Mouse (Mus musculus) midbrain, embryonic 10.5 days (tissue): ENCODE data around the gene Rbm20. TPM values are rescaled to one million over a fixed set of nuclear protein-coding genes. Genes with fewer than 3 reads are reported as not detected.

ENCODE experiments used
- DNase-seq: peaks from one replicate; pipeline ENCODE4 v3.0.0-alpha.2; 2017; ENCODE audit warnings: low spot score
- H3K27ac ChIP-seq: fragments of 300-500 bp; sonication (generic); replicated peaks from 2 replicates; pipeline ENCODE4 v1.5.1; 2016; ENCODE audit warnings: mild to moderate bottlenecking
- H3K27me3 ChIP-seq: fragments of 300-500 bp; sonication (generic); 2 replicates; pipeline ENCODE4 v1.6.1; 2016; ENCODE audit warnings: low read depth, mild to moderate bottlenecking; ENCODE audit not compliant: poor library complexity, severe bottlenecking
- H3K36me3 ChIP-seq: fragments of 300-500 bp; sonication (generic); 2 replicates; pipeline ENCODE4 v1.6.1; 2016; ENCODE audit warnings: mild to moderate bottlenecking, moderate library complexity
- H3K4me1 ChIP-seq: fragments of 300-500 bp; sonication (generic); 2 replicates; pipeline ENCODE4 v1.6.1; 2016
- H3K4me3 ChIP-seq: fragments of 300-500 bp; sonication (generic); 2 replicates; pipeline ENCODE4 v1.5.1; 2016; ENCODE audit warnings: mild to moderate bottlenecking, moderate library complexity
- H3K9me3 ChIP-seq: fragments of 300-500 bp; sonication (generic); replicated peaks from 2 replicates; pipeline ENCODE4 v1.6.1; 2016; ENCODE audit warnings: mild to moderate bottlenecking
- WGBS: fragments of 180-500 bp; shearing (Covaris S2); methylation state at CpG from one replicate; pipeline ENCODE4 v1.1.7; 2016; 5-methylcytosine and 5-hydroxymethylcytosine counted together
- polyA plus RNA-seq: library from polyadenylated mRNA; unstranded; fragments of >200 nt; fragmentation: Nextera tagmentation; extraction: Ambion mirVana; gene quantifications from 2 replicates; pipeline ENCODE4 v1.2.1, GENCODE M21; 2016

Gene Rbm20
- polyA plus RNA-seq, 1 experiment from 2014 or later = 0.75 TPM

- 77% methylated on average over 3 of the region's 3 CpGs for WGBS
- Histone ChIP-seq H3K4me1 (0 out of 2 replicates have a peak, but pooled peaks cover 4% of the 10 kb centered on the region), H3K9me3 (no peaks in the 10 kb centered on the region), H3K4me3 (no peak overlapping the region), H3K27ac (no peak overlapping the region), H3K27me3 (no peaks in the 10 kb centered on the region; the same call in 1 of the 2 replicates), H3K36me3 (no peaks in the 10 kb centered on the region)
- no peak for DNase-seq
Observed at GRCm38 (mm10) chr19:53893711-53894171, 216.6 kb downstream of the Rbm20 start.

GRCm38 (mm10) chr19:53894538-53895121 is 217.5 kb downstream of the Rbm20 start:
- 0 out of 2 replicates have a peak, but pooled peaks cover 4% of the 10 kb centered on the region for H3K4me1 ChIP-seq
- DNase-seq = no peak
- no peaks in the 10 kb centered on the region; the same call in 1 of the 2 replicates for H3K27me3 ChIP-seq
- 83% methylated on average over 12 of the region's 12 CpGs for WGBS
- H3K4me3 ChIP-seq = no peak overlapping the region
- no peaks in the 10 kb centered on the region for H3K36me3 ChIP-seq
- H3K9me3 ChIP-seq = no peaks in the 10 kb centered on the region
- no peak overlapping the region for H3K27ac ChIP-seq

GRCm38 (mm10) chr19:53898046-53898445 is 220.9 kb downstream of the Rbm20 start:
- Histone ChIP-seq H3K4me1 (peaks cover 10% of the 10 kb centered on the region), H3K9me3 (no peaks in the 10 kb centered on the region), H3K27me3 (no peaks in the 10 kb centered on the region), H3K4me3 (no peak overlapping the region), H3K27ac (no peak overlapping the region), H3K36me3 (no peaks in the 10 kb centered on the region)
- no peak for DNase-seq
- WGBS = 85% methylated on average over 5 of the region's 5 CpGs

- WGBS = 76% methylated on average over 4 of the region's 4 CpGs
- Histone ChIP-seq H3K4me3 (no peak overlapping the region), H3K27ac (no peak overlapping the region), H3K4me1 (peaks cover 10% of the 10 kb centered on the region), H3K9me3 (no peaks in the 10 kb centered on the region), H3K27me3 (no peaks in the 10 kb centered on the region), H3K36me3 (no peaks in the 10 kb centered on the region)
- DNase-seq = no peak
Observed at GRCm38 (mm10) chr19:53898498-53898897, 221.4 kb downstream of the Rbm20 start.

GRCm38 (mm10) chr19:53898970-53899900 is 222.1 kb downstream of the Rbm20 start:
- peaks cover 16% of the 10 kb centered on the region for H3K4me1 ChIP-seq
- H3K4me3 ChIP-seq = no peak overlapping the region
- DNase-seq = no peak
- no peak overlapping the region for H3K27ac ChIP-seq
- no peaks in the 10 kb centered on the region for H3K27me3 ChIP-seq
- H3K36me3 ChIP-seq = no peaks in the 10 kb centered on the region
- WGBS = 85% methylated on average over 25 of the region's 25 CpGs
- H3K9me3 ChIP-seq = no peaks in the 10 kb centered on the region

GRCm38 (mm10) chr19:53899941-53900610 is 223.0 kb downstream of the Rbm20 start:
- Histone ChIP-seq H3K36me3 (no peaks in the 10 kb centered on the region), H3K27ac (no peak overlapping the region), H3K9me3 (no peaks in the 10 kb centered on the region), H3K27me3 (no peaks in the 10 kb centered on the region), H3K4me1 (peaks cover 22% of the 10 kb centered on the region), H3K4me3 (no peak overlapping the region)
- 87% methylated on average over 14 of the region's 14 CpGs for WGBS
- no peak for DNase-seq

GRCm38 (mm10) chr19:53901931-53902738 is 225.0 kb downstream of the Rbm20 start:
- WGBS = 64% methylated on average over 15 of the region's 15 CpGs
- Histone ChIP-seq H3K9me3 (no peaks in the 10 kb centered on the region), H3K27me3 (no peaks in the 10 kb centered on the region), H3K36me3 (no peaks in the 10 kb centered on the region), H3K4me3 (peak overlapping the region; percentile 95), H3K4me1 (peaks cover 22% of the 10 kb centered on the region), H3K27ac (peak overlapping the region; percentile 92)
- no peak for DNase-seq

- H3K4me3 ChIP-seq = peak overlapping the region; percentile 95
- H3K9me3 ChIP-seq = no peaks in the 10 kb centered on the region
- no peaks in the 10 kb centered on the region for H3K36me3 ChIP-seq
- H3K27ac ChIP-seq = peak overlapping the region; percentile 92
- peak; percentile 99 for DNase-seq
- WGBS = under 1% methylated on average over 61 of the region's 61 CpGs
- H3K27me3 ChIP-seq = no peaks in the 10 kb centered on the region
- H3K4me1 ChIP-seq = peaks cover 22% of the 10 kb centered on the region
Observed at GRCm38 (mm10) chr19:53902739-53903487, 225.8 kb downstream of the Rbm20 start.

GRCm38 (mm10) chr19:53903507-53904321 is 226.6 kb downstream of the Rbm20 start:
- H3K36me3 ChIP-seq = no peaks in the 10 kb centered on the region
- H3K27me3 ChIP-seq = no peaks in the 10 kb centered on the region
- H3K4me3 ChIP-seq = peak overlapping the region; percentile 95
- H3K4me1 ChIP-seq = peaks cover 22% of the 10 kb centered on the region
- under 1% methylated on average over 64 of the region's 83 CpGs for WGBS
- H3K9me3 ChIP-seq = no peaks in the 10 kb centered on the region
- peak; percentile 51 for DNase-seq
- peak overlapping the region; percentile 92 for H3K27ac ChIP-seq

GRCm38 (mm10) chr19:53904833-53905480 is 227.9 kb downstream of the Rbm20 start:
- peaks cover 10% of the 10 kb centered on the region for H3K36me3 ChIP-seq
- H3K27me3 ChIP-seq = no peaks in the 10 kb centered on the region
- no peak for DNase-seq
- peak overlapping the region; percentile 95 for H3K4me3 ChIP-seq
- H3K4me1 ChIP-seq = peaks cover 22% of the 10 kb centered on the region
- H3K9me3 ChIP-seq = no peaks in the 10 kb centered on the region
- WGBS = 87% methylated on average over 7 of the region's 7 CpGs
- no peak overlapping the region for H3K27ac ChIP-seq
